Mouse (Mus musculus) spleen, postnatal 10 days (tissue): Measurements from ENCODE around the gene Zfp13.

Experiments used
- DNase-seq, 2 experiments: peaks; one replicate each; pipeline ENCODE4 v3.0.0; 2021 to 2022; ENCODE audit warnings: low spot score in 2 of 2

Gene Zfp13

GRCm38 (mm10) chr17:23592208-23592925 lies 6.9 kb downstream of the Zfp13 start:
- DNase-seq, result peak; percentile 84 to 95

GRCm38 (mm10) chr17:23587253-23587652 lies 12.0 kb downstream of the Zfp13 start:
- no peak for DNase-seq

GRCm38 (mm10) chr17:23585721-23586491 lies 13.4 kb downstream of the Zfp13 start:
- no peak for DNase-seq

GRCm38 (mm10) chr17:23584786-23585185 lies 14.5 kb downstream of the Zfp13 start:
- DNase-seq, result no peak

GRCm38 (mm10) chr17:23575951-23576552 lies 23.2 kb downstream of the Zfp13 start:
- DNase-seq, result no peak

- DNase-seq, result no peak
These were observed 25.2 kb downstream of the Zfp13 start for GRCm38 (mm10) chr17:23574130-23574529.

- DNase-seq, result peak in 1 of 2 experiments; percentile 42
These were observed 27.2 kb downstream of the Zfp13 start for GRCm38 (mm10) chr17:23572059-23572458.

- DNase-seq, result no peak
These were observed 28.2 kb downstream of the Zfp13 start for GRCm38 (mm10) chr17:23571084-23571483.

- peak in 1 of 2 experiments; percentile 54 for DNase-seq
These were observed 29.3 kb downstream of the Zfp13 start for GRCm38 (mm10) chr17:23570017-23570416.

GRCm38 (mm10) chr17:23568370-23568769 lies 30.9 kb downstream of the Zfp13 start:
- DNase-seq, result no peak

GRCm38 (mm10) chr17:23566787-23567186 lies 32.5 kb downstream of the Zfp13 start:
- DNase-seq, result no peak

GRCm38 (mm10) chr17:23564368-23564715 lies 34.9 kb downstream of the Zfp13 start:
- no peak for DNase-seq

- peak; percentile 91 to 97 for DNase-seq
These were observed 35.5 kb downstream of the Zfp13 start, which contains the start of gene Zfp213 for GRCm38 (mm10) chr17:23563595-23564367. Gene Zfp213 (minus strand): TSS chr17:23564238.

GRCm38 (mm10) chr17:23559767-23560166 lies 39.5 kb downstream of the Zfp13 start:
- DNase-seq, result peak in 1 of 2 experiments; percentile 79

- DNase-seq, result no peak
These were observed 43.9 kb downstream of the Zfp13 start for GRCm38 (mm10) chr17:23555243-23555916.

- DNase-seq, result no peak
These were observed 45.0 kb downstream of the Zfp13 start for GRCm38 (mm10) chr17:23554321-23554720.

- DNase-seq, result no peak
These were observed 45.6 kb downstream of the Zfp13 start for GRCm38 (mm10) chr17:23553634-23554120.

GRCm38 (mm10) chr17:23552896-23553633 lies 46.2 kb downstream of the Zfp13 start:
- no peak for DNase-seq

GRCm38 (mm10) chr17:23551963-23552362 lies 47.3 kb downstream of the Zfp13 start:
- no peak for DNase-seq

- DNase-seq, result no peak
These were observed 47.9 kb downstream of the Zfp13 start for GRCm38 (mm10) chr17:23551416-23551815.
